Mouse (Mus musculus): Measurements from ENCODE around the gene Prpf40b. TPM values are rescaled to one million over a fixed set of nuclear protein-coding genes. Genes with fewer than 3 reads are reported as not detected.

Gene Prpf40b
- polyA plus RNA-seq, 2 experiments: 3.6 to 8.9 TPM

GRCm38 (mm10) chr15:99344961-99345360, 50.1 kb downstream of the Prpf40b start:
- H3K36me3 ChIP-seq (replicated peaks; ENCODE audit: control insufficient read depth, insufficient read depth, low read depth): no peaks in the 10 kb centered on the region
- H3K4me1 ChIP-seq (replicated peaks; ENCODE audit: control insufficient read depth in 2 of 2, insufficient read depth in 2 of 2, low read length in 1 of 2): peaks cover 0 to 14% of the 10 kb centered on the region in 2 experiments; a peak in 2 of 4 replicates
- DNase-seq (ENCODE audit: low read depth in 3 of 3, low spot score in 3 of 3): no peak
- TF ChIP-seq EP300 (IDR thresholded peaks at IDR 0.05; ENCODE audit: low read depth): no peak
- TF ChIP-seq CTCF (IDR thresholded peaks at IDR 0.05; ENCODE audit: low read depth): no peak
- no peak overlapping the region for H3K4me3 ChIP-seq (ENCODE audit: insufficient read depth in 1 of 2, low read depth in 2 of 2, low read length in 2 of 2)
- no peak overlapping the region for H3K9ac ChIP-seq (replicated peaks)
- H3K9me3 ChIP-seq (ENCODE audit: control insufficient read depth, low read length): no peaks in the 10 kb centered on the region
- H3K27ac ChIP-seq: no peak overlapping the region
- no peak for ATAC-seq (ENCODE audit: insufficient read depth)
- 35% methylated on average over 4 of the region's 4 CpGs for WGBS (ENCODE audit: insufficient replicate concordance)
- H3K27me3 ChIP-seq (ENCODE audit: control insufficient read depth, insufficient read depth, low read length): no peaks in the 10 kb centered on the region
- H3K4me2 ChIP-seq (ENCODE audit: low read depth): no peak overlapping the region

- Histone ChIP-seq H3K9ac (replicated peaks) (no peak overlapping the region), H3K4me2 (ENCODE audit: low read depth) (no peak overlapping the region), H3K9me3 (ENCODE audit: control insufficient read depth, low read length) (no peaks in the 10 kb centered on the region), H3K36me3 (replicated peaks; ENCODE audit: control insufficient read depth, insufficient read depth, low read depth) (no peaks in the 10 kb centered on the region), H3K27me3 (ENCODE audit: control insufficient read depth, insufficient read depth, low read length) (no peaks in the 10 kb centered on the region), H3K4me1 (replicated peaks; ENCODE audit: control insufficient read depth in 2 of 2, insufficient read depth in 2 of 2, low read length in 1 of 2) (no peaks in the 10 kb centered on the region; a peak in 1 of 4 replicates), H3K4me3 (ENCODE audit: insufficient read depth in 1 of 2, low read depth in 2 of 2, low read length in 2 of 2) (no peak overlapping the region), H3K27ac (no peak overlapping the region)
- DNase-seq (ENCODE audit: low read depth in 3 of 3, low spot score in 3 of 3) (no peak), ATAC-seq (ENCODE audit: insufficient read depth) (no peak)
- WGBS (ENCODE audit: insufficient replicate concordance): 47% methylated on average over 6 of the region's 6 CpGs
- TF ChIP-seq CTCF (IDR thresholded peaks at IDR 0.05; ENCODE audit: low read depth) (no peak), EP300 (IDR thresholded peaks at IDR 0.05; ENCODE audit: low read depth) (no peak)
Observed at GRCm38 (mm10) chr15:99351610-99352009, 56.7 kb downstream of the Prpf40b start.

DNA sequence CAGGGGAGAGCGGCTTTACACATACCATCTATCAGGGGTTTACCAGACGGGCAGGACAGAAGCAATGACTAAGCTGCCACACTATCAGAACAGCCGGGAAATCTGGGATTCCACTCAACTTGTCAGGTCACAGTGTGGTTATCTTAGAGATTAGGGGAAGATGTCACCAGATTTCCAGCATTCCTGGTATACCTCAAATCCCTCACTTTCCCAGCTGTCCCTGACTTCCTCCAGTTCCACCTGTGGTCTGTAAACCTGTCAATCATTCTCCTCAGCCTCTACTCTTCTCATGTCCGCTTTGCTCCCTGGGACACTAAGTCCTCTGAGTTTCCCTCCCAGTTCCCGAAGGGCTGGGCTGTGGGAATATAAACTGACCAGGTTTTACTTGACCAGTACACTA, 57.4 kb downstream of the Prpf40b start:
- Histone ChIP-seq H3K27ac (no peak overlapping the region), H3K4me1 (replicated peaks; ENCODE audit: control insufficient read depth in 2 of 2, insufficient read depth in 2 of 2, low read length in 1 of 2) (no peaks in the 10 kb centered on the region; a peak in 1 of 4 replicates), H3K9ac (replicated peaks) (no peak overlapping the region), H3K9me3 (ENCODE audit: control insufficient read depth, low read length) (no peaks in the 10 kb centered on the region), H3K36me3 (replicated peaks; ENCODE audit: control insufficient read depth, insufficient read depth, low read depth) (no peaks in the 10 kb centered on the region), H3K4me3 (ENCODE audit: insufficient read depth in 1 of 2, low read depth in 2 of 2, low read length in 2 of 2) (no peak overlapping the region), H3K27me3 (ENCODE audit: control insufficient read depth, insufficient read depth, low read length) (no peaks in the 10 kb centered on the region), H3K4me2 (ENCODE audit: low read depth) (no peak overlapping the region)
- no peak for TF ChIP-seq CTCF (IDR thresholded peaks at IDR 0.05; ENCODE audit: low read depth)
- TF ChIP-seq EP300 (IDR thresholded peaks at IDR 0.05; ENCODE audit: low read depth): no peak
- ATAC-seq (ENCODE audit: insufficient read depth): no peak
- 39% methylated on average over 5 of the region's 5 CpGs for WGBS (ENCODE audit: insufficient replicate concordance)
- DNase-seq (ENCODE audit: low read depth in 3 of 3, low spot score in 3 of 3): no peak

DNA sequence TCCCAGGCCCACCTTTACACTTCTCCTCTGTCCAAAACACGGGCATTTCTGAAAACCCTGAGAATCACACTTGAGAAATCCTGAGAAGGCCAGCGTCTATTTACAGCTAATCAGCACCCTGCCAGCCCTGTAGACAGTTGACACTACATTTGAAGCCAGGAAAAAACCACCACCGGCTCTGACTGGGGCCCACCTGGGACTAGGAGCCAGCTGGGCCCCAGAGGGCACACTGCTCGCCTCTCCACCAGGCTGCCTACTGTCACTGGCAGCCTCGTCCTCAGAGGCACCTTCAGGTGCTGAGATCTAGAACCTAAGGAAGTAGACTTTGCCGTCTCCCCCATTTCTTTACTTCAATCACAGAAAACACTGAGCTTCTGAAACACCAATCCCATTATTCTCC, 60.8 kb downstream of the Prpf40b start:
- 33% methylated on average over 6 of the region's 6 CpGs for WGBS (ENCODE audit: insufficient replicate concordance)
- Histone ChIP-seq H3K9me3 (ENCODE audit: control insufficient read depth, low read length) (no peaks in the 10 kb centered on the region), H3K4me2 (ENCODE audit: low read depth) (no peak overlapping the region), H3K4me3 (ENCODE audit: insufficient read depth in 1 of 2, low read depth in 2 of 2, low read length in 2 of 2) (no peak overlapping the region), H3K27ac (no peak overlapping the region), H3K4me1 (replicated peaks; ENCODE audit: control insufficient read depth in 2 of 2, insufficient read depth in 2 of 2, low read length in 1 of 2) (no peaks in the 10 kb centered on the region), H3K36me3 (replicated peaks; ENCODE audit: control insufficient read depth, insufficient read depth, low read depth) (no peaks in the 10 kb centered on the region), H3K27me3 (ENCODE audit: control insufficient read depth, insufficient read depth, low read length) (no peaks in the 10 kb centered on the region), H3K9ac (replicated peaks) (no peak overlapping the region)
- no peak for ATAC-seq (ENCODE audit: insufficient read depth)
- TF ChIP-seq CTCF (IDR thresholded peaks at IDR 0.05; ENCODE audit: low read depth) (no peak), EP300 (IDR thresholded peaks at IDR 0.05; ENCODE audit: low read depth) (no peak)
- no peak for DNase-seq (ENCODE audit: low read depth in 3 of 3, low spot score in 3 of 3)

GRCm38 (mm10) chr15:99356462-99356861, 61.6 kb downstream of the Prpf40b start:
- no peak for TF ChIP-seq CTCF (IDR thresholded peaks at IDR 0.05; ENCODE audit: low read depth)
- TF ChIP-seq EP300 (IDR thresholded peaks at IDR 0.05; ENCODE audit: low read depth): no peak
- Histone ChIP-seq H3K36me3 (replicated peaks; ENCODE audit: control insufficient read depth, insufficient read depth, low read depth) (no peaks in the 10 kb centered on the region), H3K4me1 (replicated peaks; ENCODE audit: control insufficient read depth in 2 of 2, insufficient read depth in 2 of 2, low read length in 1 of 2) (no peaks in the 10 kb centered on the region), H3K27me3 (ENCODE audit: control insufficient read depth, insufficient read depth, low read length) (no peaks in the 10 kb centered on the region), H3K4me3 (ENCODE audit: insufficient read depth in 1 of 2, low read depth in 2 of 2, low read length in 2 of 2) (no peak overlapping the region), H3K4me2 (ENCODE audit: low read depth) (no peak overlapping the region), H3K9ac (replicated peaks) (no peak overlapping the region), H3K27ac (no peak overlapping the region), H3K9me3 (ENCODE audit: control insufficient read depth, low read length) (no peaks in the 10 kb centered on the region)
- ATAC-seq (ENCODE audit: insufficient read depth) (no peak), DNase-seq (ENCODE audit: low read depth in 3 of 3, low spot score in 3 of 3) (no peak)
- WGBS (ENCODE audit: insufficient replicate concordance): 53% methylated on average over 6 of the region's 6 CpGs
